Mouse (Mus musculus) brain, embryonic 14.5 days (tissue): ENCODE measurements around the gene Gm28043. TPM values are rescaled to one million over a fixed set of nuclear protein-coding genes. Genes with fewer than 3 reads are reported as not detected.
"Not testable (repeated sequence)": the region's sequence is repeated elsewhere in the genome, so short reads cannot be mapped to it uniquely, and the experiment has no call there.

Experiments used
- DNase-seq: peaks from one replicate; pipeline ENCODE4 v3.0.0-alpha.2; 2011; ENCODE audit warnings: low read depth
- CTCF ChIP-seq: fragments of 200-500 bp; IDR thresholded peaks from 2 replicates; pipeline ENCODE4 v1.5.1; 2012; ENCODE audit warnings: inconsistent platforms, mild to moderate bottlenecking, moderate library complexity, borderline replicate concordance; ENCODE audit not compliant: insufficient read depth, insufficient read length; ENCODE audit errors: extremely low read depth
- POLR2A ChIP-seq: fragments of 200-500 bp; IDR thresholded peaks from 2 replicates; pipeline ENCODE4 v1.6.1; 2012; ENCODE audit warnings: mild to moderate bottlenecking, inconsistent platforms, borderline replicate concordance; ENCODE audit not compliant: poor library complexity, insufficient read depth, insufficient read length, severe bottlenecking; ENCODE audit errors: extremely low read depth
- polyA plus RNA-seq: library from polyadenylated mRNA; depleted of rRNA; stranded (reverse); fragments of >200 nt; gene quantifications from 2 replicates; pipeline ENCODE4 v1.2.3, GENCODE M21; 2012

The Gm28043 gene
- polyA plus RNA-seq, 1 experiment = 3.4 TPM

- TF ChIP-seq CTCF (no peak), POLR2A (no peak)
These were observed 18.5 kb upstream of the Gm28043 start for GRCm38 (mm10) chr17:29595891-29596770.

GRCm38 (mm10) chr17:29596771-29597132 is 17.9 kb upstream of the Gm28043 start:
- TF ChIP-seq CTCF (no peak), POLR2A (no peak)
- no peak for DNase-seq

More at GRCm38 (mm10) chr17:29595891-29596770, 18.5 kb upstream of the Gm28043 start:
- no peak for DNase-seq

- no peak for DNase-seq
- no peak for TF ChIP-seq CTCF
- no peak for TF ChIP-seq POLR2A
These were observed 15.6 kb upstream of the Gm28043 start for GRCm38 (mm10) chr17:29599051-29599450.

- no peak for DNase-seq
- no peak for TF ChIP-seq POLR2A
- TF ChIP-seq CTCF = no peak
These were observed 15.1 kb upstream of the Gm28043 start for GRCm38 (mm10) chr17:29599537-29599936.

- TF ChIP-seq POLR2A = no peak
- TF ChIP-seq CTCF = no peak
- no peak for DNase-seq
These were observed 13.3 kb upstream of the Gm28043 start for GRCm38 (mm10) chr17:29601391-29601790.

GRCm38 (mm10) chr17:29603283-29603682 is 11.4 kb upstream of the Gm28043 start:
- peak; percentile 81 for DNase-seq
- TF ChIP-seq CTCF (peak; percentile 97), POLR2A (no peak)

GRCm38 (mm10) chr17:29613453-29613852 is 1.2 kb upstream of the Gm28043 start:
- not testable (repeated sequence) for DNase-seq

- TF ChIP-seq CTCF = no peak
- no peak for TF ChIP-seq POLR2A
- peak; percentile 29 for DNase-seq
These were observed 412 bp downstream of the Gm28043 start for GRCm38 (mm10) chr17:29615024-29615551.

GRCm38 (mm10) chr17:29615616-29616015 is 940 bp downstream of the Gm28043 start:
- no peak for TF ChIP-seq CTCF
- no peak for TF ChIP-seq POLR2A
- DNase-seq = peak; percentile 66

- TF ChIP-seq CTCF (no peak), POLR2A (no peak)
- DNase-seq = no peak
These were observed 4.6 kb downstream of the Gm28043 start for GRCm38 (mm10) chr17:29619231-29619630.

- TF ChIP-seq CTCF (no peak), POLR2A (no peak)
- DNase-seq = no peak
These were observed 8.8 kb downstream of the Gm28043 start for GRCm38 (mm10) chr17:29623488-29623887.

GRCm38 (mm10) chr17:29627285-29627684 is 12.6 kb downstream of the Gm28043 start:
- TF ChIP-seq POLR2A (no peak), CTCF (no peak)
- DNase-seq = no peak

GRCm38 (mm10) chr17:29628946-29629345 is 14.3 kb downstream of the Gm28043 start:
- TF ChIP-seq POLR2A (no peak), CTCF (no peak)
- DNase-seq = no peak

- no peak for DNase-seq
- TF ChIP-seq CTCF = no peak
- TF ChIP-seq POLR2A = no peak
These were observed 14.9 kb downstream of the Gm28043 start for GRCm38 (mm10) chr17:29629620-29630019.
